Mouse (Mus musculus): Measurements from ENCODE around the gene Atxn1. TPM values are rescaled to one million over a fixed set of nuclear protein-coding genes. Genes with fewer than 3 reads are reported as not detected.

Gene Atxn1
- total and polyA plus RNA-seq, 3 experiments: 8.0 to 13.1 (median 9.7) TPM

DNA sequence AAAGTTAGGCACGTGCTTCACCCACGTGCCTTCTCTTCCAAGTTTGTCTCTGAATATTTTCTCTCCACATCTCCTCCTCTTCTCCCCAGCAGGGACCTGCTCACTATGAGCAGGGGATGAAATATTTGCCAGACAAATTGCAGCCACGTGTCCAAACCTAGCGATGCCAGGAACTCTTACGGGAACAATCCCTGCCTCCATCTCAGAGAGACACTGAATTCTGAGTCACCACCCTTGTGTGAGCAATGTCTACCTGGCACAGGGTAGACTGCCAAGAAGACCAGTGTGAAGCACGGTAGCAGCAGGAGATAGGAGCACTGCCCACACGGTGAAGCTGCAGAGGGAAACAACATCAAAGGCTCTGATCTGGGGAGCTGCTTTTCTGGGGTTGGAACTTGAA is 394.9 kb downstream of the Atxn1 start:
- TF ChIP-seq POLR2AphosphoS2 (IDR thresholded peaks at IDR 0.05; ENCODE audit: low read depth, low read length): no peak
- TF ChIP-seq BHLHE40 (IDR thresholded peaks at IDR 0.05; ENCODE audit: low read depth, low read length): no peak
- no peak for TF ChIP-seq GABPA (IDR thresholded peaks at IDR 0.05; ENCODE audit: insufficient replicate concordance, low read depth, low read length)
- no peak for TF ChIP-seq E2F4 (IDR thresholded peaks at IDR 0.05; ENCODE audit: insufficient replicate concordance, low read depth, low read length)
- no peak for TF ChIP-seq NRF1 (IDR thresholded peaks at IDR 0.05; ENCODE audit: low read depth, low read length)
- no peak for TF ChIP-seq SIN3A (IDR thresholded peaks at IDR 0.05; ENCODE audit: low read length)
- TF ChIP-seq CTCF (conservative IDR thresholded peaks at IDR 0.05 in 1 of 2, IDR thresholded peaks at IDR 0.05 in 1 of 2; ENCODE audit: low read depth in 2 of 2, low read length in 2 of 2): no peak
- TF ChIP-seq MYC (IDR thresholded peaks at IDR 0.05; ENCODE audit: low read depth, low read length): no peak
- no peak for TF ChIP-seq TCF12 (IDR thresholded peaks at IDR 0.05; ENCODE audit: low read depth, low read length)
- no peak for TF ChIP-seq PAX5 (IDR thresholded peaks at IDR 0.05; ENCODE audit: low read length)
- no peak for TF ChIP-seq MEF2A (IDR thresholded peaks at IDR 0.05; ENCODE audit: borderline replicate concordance, low read depth, low read length)
- no peak for TF ChIP-seq MXI1 (IDR thresholded peaks at IDR 0.05; ENCODE audit: low read depth, low read length)
- no peak for TF ChIP-seq JUN (IDR thresholded peaks at IDR 0.05; ENCODE audit: insufficient read depth, low read depth, low read length)
- TF ChIP-seq KAT2A (IDR thresholded peaks at IDR 0.05; ENCODE audit: insufficient replicate concordance, low read length): no peak
- TF ChIP-seq EP300 (IDR thresholded peaks at IDR 0.05; ENCODE audit: low read length): no peak
- TF ChIP-seq USF1 (IDR thresholded peaks at IDR 0.05; ENCODE audit: low read depth, low read length): no peak
- TF ChIP-seq CHD1 (IDR thresholded peaks at IDR 0.05; ENCODE audit: low read depth, low read length): no peak
- no peak for TF ChIP-seq ZC3H11A (IDR thresholded peaks at IDR 0.05; ENCODE audit: low read depth, low read length)
- H3K9me3 ChIP-seq (replicated peaks; ENCODE audit: low read length): no peaks in the 10 kb centered on the region
- no peak overlapping the region for H3K4me3 ChIP-seq (replicated peaks in 1 of 3; ENCODE audit: low read depth in 2 of 3, low read length in 2 of 3, poor library complexity in 1 of 3)
- dilution Hi-C loops (cut with MboI; ENCODE audit: extremely low pct_ligation_motif_present, extremely low pct_unique_long_range_greater_than_20kb, low sequenced_read_pairs) (no loop called here), in situ Hi-C loops (cut with MboI; ENCODE audit: low pct_ligation_motif_present, low pct_unique_long_range_greater_than_20kb, low sequenced_read_pairs) (no loop called here)
- H3K27ac ChIP-seq (ENCODE audit: insufficient read depth, low read depth): no peak overlapping the region
- peaks cover 0 to 18% of the 10 kb centered on the region in 2 experiments; a peak in 2 of 4 replicates for H3K4me1 ChIP-seq (ENCODE audit: control insufficient read depth in 1 of 2, insufficient read depth in 2 of 2)
- no peaks in the 10 kb centered on the region for H3K27me3 ChIP-seq (replicated peaks)
- no peak overlapping the region for H3K9ac ChIP-seq (ENCODE audit: insufficient read depth, low read depth)
- DNase-seq (ENCODE audit: extremely low read depth): no peak
- H3K4me2 ChIP-seq (ENCODE audit: insufficient read depth, low read depth, poor library complexity, severe bottlenecking): no peak overlapping the region
- no peaks in the 10 kb centered on the region for H3K79me2 ChIP-seq (replicated peaks; ENCODE audit: control insufficient read depth, extremely low read depth, insufficient read depth, poor library complexity, severe bottlenecking)
- peaks cover 33 to 65% of the 10 kb centered on the region in 2 experiments for H3K36me3 ChIP-seq (replicated peaks in 1 of 2; ENCODE audit: control insufficient read depth in 1 of 2, insufficient read depth in 1 of 2, low read length in 1 of 2)

DNA sequence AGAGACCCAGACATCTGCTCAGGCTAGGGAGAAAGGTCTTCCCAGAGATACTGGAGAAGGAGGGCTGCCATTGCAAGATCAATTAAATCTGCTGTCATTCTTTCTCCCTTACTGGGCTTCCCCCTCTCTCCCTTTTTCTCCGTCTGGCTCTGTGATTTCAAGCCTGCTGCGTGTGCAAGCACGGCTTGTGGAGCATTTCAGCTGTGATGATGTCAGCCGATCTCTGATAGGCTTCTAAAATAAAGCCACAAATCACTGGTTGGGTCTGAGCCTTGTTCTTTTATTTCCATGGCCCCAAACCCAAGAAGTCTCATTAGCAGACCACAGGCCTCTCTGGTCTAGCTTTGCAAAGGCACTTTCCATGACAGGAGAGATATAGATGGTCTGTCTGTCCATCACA is 399.9 kb downstream of the Atxn1 start:
- Histone ChIP-seq H3K9me3 (replicated peaks; ENCODE audit: low read length) (no peaks in the 10 kb centered on the region), H3K4me3 (replicated peaks in 1 of 3; ENCODE audit: low read depth in 2 of 3, low read length in 2 of 3, poor library complexity in 1 of 3) (no peak overlapping the region), H3K36me3 (replicated peaks in 1 of 2; ENCODE audit: control insufficient read depth in 1 of 2, insufficient read depth in 1 of 2, low read length in 1 of 2) (peaks cover 42 to 92% of the 10 kb centered on the region in 2 experiments), H3K4me1 (ENCODE audit: control insufficient read depth in 1 of 2, insufficient read depth in 2 of 2) (no peaks in the 10 kb centered on the region), H3K9ac (ENCODE audit: insufficient read depth, low read depth) (no peak overlapping the region), H3K27me3 (replicated peaks) (no peaks in the 10 kb centered on the region), H3K27ac (ENCODE audit: insufficient read depth, low read depth) (no peak overlapping the region), H3K79me2 (replicated peaks; ENCODE audit: control insufficient read depth, extremely low read depth, insufficient read depth, poor library complexity, severe bottlenecking) (no peaks in the 10 kb centered on the region), H3K4me2 (ENCODE audit: insufficient read depth, low read depth, poor library complexity, severe bottlenecking) (no peak overlapping the region)
- no peak for DNase-seq (ENCODE audit: extremely low read depth)
- TF ChIP-seq ZKSCAN1 (IDR thresholded peaks at IDR 0.05; ENCODE audit: borderline replicate concordance, low read depth, low read length) (no peak), BHLHE40 (IDR thresholded peaks at IDR 0.05; ENCODE audit: low read depth, low read length) (no peak), USF1 (IDR thresholded peaks at IDR 0.05; ENCODE audit: low read depth, low read length) (no peak), E2F4 (IDR thresholded peaks at IDR 0.05; ENCODE audit: insufficient replicate concordance, low read depth, low read length) (no peak)
- in situ Hi-C loops (cut with MboI; ENCODE audit: low pct_ligation_motif_present, low pct_unique_long_range_greater_than_20kb, low sequenced_read_pairs): no loop called here
- dilution Hi-C loops (cut with MboI; ENCODE audit: extremely low pct_ligation_motif_present, extremely low pct_unique_long_range_greater_than_20kb, low sequenced_read_pairs): no loop called here
